Mouse (Mus musculus) heart, embryonic 12.5 days (tissue): ENCODE measurements at regions not wholly inside any gene's neighbourhood (a gene's known extent, or its start where the extent isn't known, plus 50 kb on each side); places are given as distances from the start of the nearest gene placed in this dataset.

Experiments used
- ATAC-seq: fragments of 200-750 bp; cut with Nextera tagmentation; 2 replicates; pipeline ENCODE4 v1.8.0; 2017; ENCODE audit warnings: moderate TSS enrichment, moderate library complexity; ENCODE audit not compliant: insufficient number of reproducible peaks, low FRiP score
- H3K27ac ChIP-seq: fragments of 300-500 bp; sonication (generic); 2 replicates; pipeline ENCODE4 v1.5.1; 2016; ENCODE audit warnings: mild to moderate bottlenecking, moderate library complexity; ENCODE audit not compliant: poor library complexity, severe bottlenecking
- H3K27me3 ChIP-seq: fragments of 300-500 bp; sonication (generic); replicated peaks from 2 replicates; pipeline ENCODE4 v1.6.1; 2016; ENCODE audit warnings: mild to moderate bottlenecking, moderate library complexity
- H3K36me3 ChIP-seq: fragments of 300-500 bp; sonication (generic); 2 replicates; pipeline ENCODE4 v1.6.1; 2016; ENCODE audit warnings: mild to moderate bottlenecking, moderate library complexity
- H3K4me1 ChIP-seq: fragments of 300-500 bp; sonication (generic); replicated peaks from 2 replicates; pipeline ENCODE4 v1.6.1; 2016; ENCODE audit warnings: mild to moderate bottlenecking
- H3K4me2 ChIP-seq: fragments of 300-500 bp; sonication (generic); 2 replicates; pipeline ENCODE4 v1.6.1; 2016; ENCODE audit warnings: mild to moderate bottlenecking, moderate library complexity
- H3K4me3 ChIP-seq: fragments of 300-500 bp; sonication (generic); 2 replicates; pipeline ENCODE4 v1.5.1; 2016; ENCODE audit warnings: mild to moderate bottlenecking
- H3K9ac ChIP-seq: fragments of 300-500 bp; sonication (generic); 2 replicates; pipeline ENCODE4 v1.6.1; 2016; ENCODE audit warnings: mild to moderate bottlenecking, moderate library complexity
- H3K9me3 ChIP-seq: fragments of 300-500 bp; sonication (generic); replicated peaks from 2 replicates; pipeline ENCODE4 v1.6.1; 2016; ENCODE audit warnings: mild to moderate bottlenecking, moderate library complexity
- WGBS: fragments of 180-500 bp; shearing (Covaris S2); methylation state at CpG from one replicate; pipeline ENCODE4 v1.1.7; 2016; 5-methylcytosine and 5-hydroxymethylcytosine counted together

DNA sequence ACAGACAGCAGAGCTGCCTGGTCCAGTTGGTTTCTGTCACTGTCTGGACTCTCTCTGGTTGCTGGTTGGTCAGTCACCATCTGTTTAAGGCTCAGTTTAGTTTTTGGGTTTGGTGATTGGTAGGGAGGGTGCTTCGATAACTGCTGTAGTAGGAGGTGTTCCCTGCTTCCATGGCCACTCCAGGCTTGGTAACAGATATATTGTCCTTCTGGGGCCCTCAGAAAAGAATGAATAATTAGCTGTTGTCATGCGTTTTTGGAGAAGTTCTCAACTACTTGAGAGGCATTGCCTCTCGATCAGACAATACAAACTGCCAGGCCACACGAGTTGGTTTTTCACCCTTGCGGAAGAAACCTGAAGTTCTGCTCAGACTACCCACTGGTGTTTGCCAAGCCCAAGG lies 451.7 kb downstream of the Sox2 start:
- Histone ChIP-seq H3K9me3 (no peaks in the 10 kb centered on the region), H3K36me3 (no peaks in the 10 kb centered on the region), H3K27me3 (peaks cover 22% of the 10 kb centered on the region), H3K4me1 (peaks cover 3% of the 10 kb centered on the region; the same call in 1 of the 2 replicates), H3K4me2 (no peak overlapping the region), H3K27ac (no peak overlapping the region), H3K9ac (no peak overlapping the region), H3K4me3 (no peak overlapping the region)
- ATAC-seq: no peak
- WGBS: 73% methylated on average over 5 of the region's 5 CpGs

DNA sequence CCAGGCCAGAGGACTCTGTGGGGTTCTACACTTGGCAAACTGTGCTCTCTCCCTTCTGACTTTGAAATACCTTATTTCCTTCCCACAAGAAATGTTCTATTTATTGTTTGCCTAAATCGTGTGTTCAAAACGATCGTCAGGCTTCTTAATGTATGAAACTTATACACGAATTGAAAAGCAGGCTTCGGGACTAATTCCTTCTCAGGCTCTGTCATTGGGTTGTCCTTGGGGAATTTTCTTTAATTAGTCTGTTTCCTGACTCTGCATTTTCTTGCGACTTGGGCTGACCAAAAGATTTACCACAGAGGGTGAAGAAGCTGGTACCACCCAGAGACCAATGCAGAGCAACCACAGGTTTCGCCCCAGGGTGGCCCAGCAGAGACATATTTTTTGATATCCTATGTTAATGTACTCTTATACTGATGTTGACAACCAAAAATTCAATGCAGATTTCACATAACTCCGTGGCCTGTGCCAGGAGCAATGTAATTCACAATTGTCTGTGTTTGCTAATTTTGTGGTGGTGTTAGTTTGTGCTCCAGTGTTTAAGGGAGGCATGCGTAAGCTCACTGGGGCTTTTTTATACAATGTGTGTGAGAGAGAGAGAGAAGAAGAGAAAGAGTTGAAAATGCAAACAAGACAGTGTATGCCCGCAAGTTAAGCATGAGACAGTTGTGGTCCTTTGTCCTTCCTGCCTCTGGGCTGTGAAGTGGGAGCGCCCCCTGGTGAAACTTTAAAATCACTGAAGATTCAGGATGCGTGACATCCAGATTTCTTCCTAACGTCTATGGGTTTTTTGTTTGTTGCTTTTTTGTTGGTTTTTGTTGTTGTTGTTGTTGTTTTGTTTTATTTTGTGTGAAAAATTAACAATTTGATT lies 452.7 kb downstream of the Sox2 start:
- ATAC-seq: no peak
- no peak overlapping the region for H3K9ac ChIP-seq
- H3K27me3 ChIP-seq: peaks cover 22% of the 10 kb centered on the region
- H3K4me1 ChIP-seq: peaks cover 3% of the 10 kb centered on the region; the same call in 1 of the 2 replicates
- no peaks in the 10 kb centered on the region for H3K36me3 ChIP-seq
- H3K4me3 ChIP-seq: no peak overlapping the region
- no peak overlapping the region for H3K4me2 ChIP-seq
- H3K9me3 ChIP-seq: no peaks in the 10 kb centered on the region
- H3K27ac ChIP-seq: no peak overlapping the region
- WGBS: 54% methylated on average over 13 of the region's 13 CpGs

DNA sequence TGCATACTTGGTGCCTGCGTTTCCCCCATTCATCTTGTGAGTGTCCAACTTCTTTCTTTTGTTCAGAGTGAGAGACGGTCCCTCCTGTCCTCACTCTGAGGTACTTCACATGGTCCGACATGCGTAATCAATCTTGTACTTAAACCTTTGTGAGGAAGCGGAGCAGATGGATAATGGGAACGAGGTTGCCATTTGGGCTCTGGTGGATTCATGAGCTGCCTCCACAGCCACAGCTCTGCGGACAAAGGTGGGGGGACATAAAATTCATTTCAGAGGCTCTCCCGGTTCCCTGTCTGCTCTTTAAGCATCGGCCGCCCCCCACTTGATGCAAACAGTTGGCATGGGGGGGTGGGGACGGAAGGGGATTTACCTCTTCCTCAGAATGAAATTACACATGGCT lies 454.7 kb downstream of the Sox2 start:
- no peak for ATAC-seq
- no peak overlapping the region for H3K4me2 ChIP-seq
- peaks cover 3% of the 10 kb centered on the region; the same call in 1 of the 2 replicates for H3K4me1 ChIP-seq

DNA sequence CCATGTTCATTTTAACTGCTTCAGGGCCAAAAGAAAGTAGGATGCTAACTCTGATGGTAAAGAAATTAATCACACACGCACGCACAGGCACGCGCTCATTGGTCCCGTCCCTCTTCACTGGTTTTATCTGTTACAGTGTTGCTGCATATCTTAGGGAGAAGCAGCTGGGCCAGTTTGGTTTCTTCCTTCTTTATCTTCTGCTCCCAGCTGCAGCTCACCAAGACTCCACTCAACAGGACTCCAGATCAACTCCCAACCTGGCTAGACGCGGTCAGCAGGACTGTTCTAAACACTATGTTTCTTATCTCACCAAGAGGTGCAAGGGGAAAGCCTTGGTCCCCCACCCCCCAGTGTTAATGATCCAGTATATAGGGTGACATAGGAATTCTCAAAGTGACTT lies 455.9 kb downstream of the Sox2 start:
- H3K4me2 ChIP-seq: no peak overlapping the region
- H3K9me3 ChIP-seq: no peaks in the 10 kb centered on the region
- H3K4me1 ChIP-seq: peaks cover 3% of the 10 kb centered on the region; the same call in 1 of the 2 replicates
- H3K9ac ChIP-seq: no peak overlapping the region
- ATAC-seq: no peak
- no peaks in the 10 kb centered on the region for H3K36me3 ChIP-seq
- no peak overlapping the region for H3K27ac ChIP-seq
- WGBS: 35% methylated on average over 7 of the region's 7 CpGs
- peaks cover 17% of the 10 kb centered on the region for H3K27me3 ChIP-seq
- no peak overlapping the region for H3K4me3 ChIP-seq

More for the DNA sequence above, 454.7 kb downstream of the Sox2 start:
- H3K9me3 ChIP-seq: no peaks in the 10 kb centered on the region
- H3K27ac ChIP-seq: no peak overlapping the region
- 78% methylated on average over 11 of the region's 11 CpGs for WGBS
- no peak overlapping the region for H3K9ac ChIP-seq
- peaks cover 14% of the 10 kb centered on the region for H3K27me3 ChIP-seq
- H3K4me3 ChIP-seq: no peak overlapping the region
- H3K36me3 ChIP-seq: no peaks in the 10 kb centered on the region

DNA sequence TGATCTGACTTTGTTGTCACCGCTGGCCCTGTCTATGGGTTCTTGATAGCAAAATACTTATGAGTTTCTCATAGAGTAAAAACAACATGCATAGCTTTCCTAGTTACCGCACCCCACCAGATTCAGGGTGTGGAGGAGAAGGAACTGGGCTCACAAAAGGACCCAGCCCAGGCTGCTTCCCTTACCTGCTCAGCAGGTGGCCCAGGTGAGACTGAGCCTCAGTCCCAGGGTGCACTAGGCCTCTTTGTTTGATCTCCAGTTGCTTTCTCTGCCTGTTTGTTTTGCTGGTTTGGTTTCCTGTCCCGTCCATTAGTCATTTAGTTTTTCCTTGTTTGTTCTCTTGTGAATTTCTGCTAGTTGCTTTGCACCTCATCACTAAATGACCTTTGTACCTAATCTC lies 483.3 kb downstream of the Sox2 start:
- Histone ChIP-seq H3K27ac (no peak overlapping the region), H3K4me1 (no peaks in the 10 kb centered on the region), H3K4me2 (no peak overlapping the region), H3K9me3 (no peaks in the 10 kb centered on the region), H3K4me3 (no peak overlapping the region), H3K9ac (no peak overlapping the region), H3K36me3 (no peaks in the 10 kb centered on the region), H3K27me3 (no peaks in the 10 kb centered on the region)
- 74% methylated on average over 3 of the region's 3 CpGs for WGBS
- ATAC-seq: no peak

DNA sequence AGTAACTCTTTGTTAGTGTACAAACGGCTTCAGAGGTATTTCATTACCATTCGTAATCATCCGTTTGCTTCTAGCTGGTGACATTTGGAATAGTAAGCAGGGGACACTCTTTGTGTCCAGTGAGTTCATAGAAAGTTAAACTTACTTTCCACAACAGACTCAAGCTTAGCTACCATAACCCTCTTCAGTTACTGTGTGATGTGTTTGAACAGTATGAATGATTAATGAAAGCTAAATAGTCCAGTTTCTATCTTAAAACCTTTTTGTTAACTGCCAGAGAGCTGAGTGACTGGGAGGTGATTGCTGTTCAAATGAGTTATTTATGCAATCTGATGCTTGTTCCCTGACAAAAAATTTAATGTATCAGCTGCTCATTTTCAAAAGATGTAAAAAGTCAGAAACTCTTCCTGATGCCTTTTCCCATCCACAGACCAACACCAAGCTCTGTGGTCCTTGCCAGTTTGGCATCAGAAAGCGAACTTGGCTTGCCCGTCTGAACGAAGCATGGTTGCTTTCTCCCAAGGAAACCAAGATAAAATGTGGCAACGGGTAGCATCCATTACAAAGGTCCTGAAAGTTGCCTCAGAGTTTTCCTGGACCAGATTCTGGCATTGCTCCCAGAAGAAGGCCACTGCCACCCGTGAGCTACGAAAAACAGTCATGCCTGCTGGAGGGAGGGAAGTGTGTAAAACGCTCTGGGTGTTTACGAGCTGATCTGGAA lies 491.5 kb downstream of the Sox2 start:
- Histone ChIP-seq H3K27me3 (no peaks in the 10 kb centered on the region), H3K36me3 (no peaks in the 10 kb centered on the region), H3K9ac (no peak overlapping the region), H3K9me3 (no peaks in the 10 kb centered on the region), H3K4me2 (no peak overlapping the region), H3K4me3 (no peak overlapping the region), H3K4me1 (peaks cover 5% of the 10 kb centered on the region; the same call in 1 of the 2 replicates), H3K27ac (no peak overlapping the region)
- 57% methylated on average over 11 of the region's 11 CpGs for WGBS
- no peak for ATAC-seq

DNA sequence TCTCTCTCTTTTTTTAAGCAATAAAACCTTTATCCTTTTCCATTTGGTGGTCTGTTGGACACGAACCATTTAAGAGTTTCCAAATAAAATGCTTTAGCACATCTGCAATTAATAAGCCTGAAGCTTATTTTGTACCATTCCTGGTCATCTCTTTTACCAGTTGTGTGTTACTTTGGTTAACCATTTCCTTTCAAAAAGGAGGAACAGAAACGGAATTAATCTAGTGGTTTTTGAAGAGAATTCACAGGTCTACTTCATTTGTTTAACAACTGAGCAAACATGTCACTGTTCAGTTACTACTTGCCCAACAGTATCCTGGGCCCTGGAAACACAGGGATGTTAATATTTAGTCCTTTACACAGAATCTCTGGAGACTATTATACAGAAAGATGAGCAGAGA lies 492.5 kb downstream of the Sox2 start:
- Histone ChIP-seq H3K27ac (no peak overlapping the region), H3K4me2 (no peak overlapping the region), H3K27me3 (no peaks in the 10 kb centered on the region), H3K36me3 (no peaks in the 10 kb centered on the region), H3K4me3 (no peak overlapping the region), H3K9ac (no peak overlapping the region), H3K4me1 (peaks cover 5% of the 10 kb centered on the region; the same call in 1 of the 2 replicates), H3K9me3 (no peaks in the 10 kb centered on the region)
- WGBS: 75% methylated on average over 2 of the region's 2 CpGs
- ATAC-seq: no peak

DNA sequence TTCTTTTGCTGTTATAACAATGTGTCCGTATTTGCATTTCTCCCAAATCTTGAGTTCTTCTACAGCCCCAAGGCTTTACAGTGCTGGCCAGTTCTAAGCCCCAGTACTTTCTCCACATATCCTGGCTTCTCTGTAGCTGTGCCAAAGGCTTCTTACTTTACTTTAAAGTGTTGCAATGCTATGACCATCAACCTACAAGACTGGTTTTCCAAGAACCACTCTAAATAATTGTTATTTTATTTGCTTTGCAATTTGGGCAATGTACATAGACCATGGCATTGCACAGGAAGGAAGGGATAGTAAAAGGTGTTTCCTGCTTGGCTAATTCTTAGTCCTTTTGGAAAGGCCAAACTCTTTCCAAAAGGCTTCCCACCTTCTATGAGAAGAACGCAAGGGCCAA lies 495.4 kb downstream of the Sox2 start:
- Histone ChIP-seq H3K27ac (no peak overlapping the region), H3K4me2 (no peak overlapping the region), H3K4me3 (no peak overlapping the region), H3K9ac (no peak overlapping the region), H3K9me3 (no peaks in the 10 kb centered on the region), H3K27me3 (no peaks in the 10 kb centered on the region), H3K36me3 (no peaks in the 10 kb centered on the region), H3K4me1 (peaks cover 5% of the 10 kb centered on the region; the same call in 1 of the 2 replicates)
- ATAC-seq: no peak
- 86% methylated on average over 2 of the region's 2 CpGs for WGBS

DNA sequence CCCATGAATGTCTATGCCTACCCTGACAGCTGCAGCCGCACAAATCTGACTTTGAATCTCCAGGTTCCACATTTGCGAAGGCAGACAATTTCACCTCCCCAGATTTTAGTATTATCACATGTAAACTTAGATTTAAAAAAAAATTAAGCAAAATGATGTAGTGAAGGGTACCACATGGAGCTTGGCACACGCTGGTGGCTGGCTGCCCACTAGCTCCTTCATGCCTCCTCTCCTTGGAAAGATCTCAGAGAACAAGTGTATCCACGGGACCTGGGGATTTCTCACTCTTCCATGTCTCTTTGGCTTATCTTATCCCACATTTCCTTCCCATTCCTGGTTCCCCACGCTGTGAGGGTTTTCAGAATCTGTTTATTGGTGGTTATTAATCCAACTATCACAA lies 496.5 kb downstream of the Sox2 start:
- 75% methylated on average over 5 of the region's 5 CpGs for WGBS
- Histone ChIP-seq H3K9ac (no peak overlapping the region), H3K9me3 (no peaks in the 10 kb centered on the region), H3K4me2 (no peak overlapping the region), H3K4me3 (no peak overlapping the region), H3K4me1 (peaks cover 5% of the 10 kb centered on the region; the same call in 1 of the 2 replicates), H3K36me3 (no peaks in the 10 kb centered on the region), H3K27me3 (no peaks in the 10 kb centered on the region), H3K27ac (no peak overlapping the region)
- no peak for ATAC-seq

DNA sequence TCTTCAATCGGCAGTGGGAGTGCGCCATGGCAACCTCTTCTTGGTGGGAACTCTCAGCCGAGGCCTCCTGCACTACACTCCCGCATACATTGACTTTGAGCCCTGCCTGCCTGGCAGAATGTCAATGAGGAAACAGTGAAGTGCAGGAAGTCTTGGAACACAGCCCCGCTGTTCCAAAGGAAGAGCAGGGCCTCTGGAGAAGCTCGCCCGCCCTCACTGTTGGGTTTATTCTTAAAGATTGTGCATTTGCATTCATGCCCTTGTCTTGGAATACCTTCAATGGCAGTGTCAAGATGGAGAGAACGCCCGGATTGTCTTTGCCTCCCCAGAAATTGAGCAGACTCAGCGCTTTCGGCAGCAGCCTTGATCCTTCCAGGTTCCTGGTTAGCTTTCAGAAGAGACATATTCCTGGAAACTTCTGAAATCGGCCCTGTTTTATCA lies 499.1 kb downstream of the Sox2 start:
- no peak overlapping the region for H3K4me3 ChIP-seq
- H3K9ac ChIP-seq: no peak overlapping the region
- H3K36me3 ChIP-seq: no peaks in the 10 kb centered on the region
- no peak overlapping the region for H3K4me2 ChIP-seq
- H3K27me3 ChIP-seq: no peaks in the 10 kb centered on the region
- 55% methylated on average over 12 of the region's 12 CpGs for WGBS
- peaks cover 5% of the 10 kb centered on the region; the same call in 1 of the 2 replicates for H3K4me1 ChIP-seq
- ATAC-seq: no peak
- peak overlapping the region; percentile 25; the same call in 1 of the 2 replicates for H3K27ac ChIP-seq
- no peaks in the 10 kb centered on the region for H3K9me3 ChIP-seq

DNA sequence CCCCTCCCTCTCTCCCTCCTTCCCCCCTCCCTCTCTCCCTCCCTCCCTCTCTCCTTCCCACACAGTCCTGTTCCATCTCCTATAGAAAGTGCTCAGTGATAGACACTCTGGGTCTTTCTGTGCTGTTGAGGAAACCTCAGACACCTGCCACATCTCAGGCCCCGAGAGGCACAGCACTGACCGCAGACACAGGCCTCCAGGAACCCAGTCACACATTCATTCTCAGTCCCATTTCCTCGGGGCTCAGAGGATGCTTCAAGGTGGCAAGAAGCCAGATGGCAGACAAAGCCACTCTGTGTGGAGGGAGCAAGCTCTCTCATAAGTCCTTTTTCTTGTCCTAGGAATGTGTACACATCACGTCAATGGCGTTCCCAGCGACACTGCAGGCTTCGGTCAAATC lies 502.0 kb downstream of the Sox2 start:
- Histone ChIP-seq H3K9me3 (no peaks in the 10 kb centered on the region), H3K4me1 (no peaks in the 10 kb centered on the region), H3K27ac (no peak overlapping the region), H3K36me3 (no peaks in the 10 kb centered on the region), H3K9ac (no peak overlapping the region), H3K4me2 (no peak overlapping the region), H3K4me3 (no peak overlapping the region), H3K27me3 (no peaks in the 10 kb centered on the region)
- 72% methylated on average over 7 of the region's 7 CpGs for WGBS
- 0 out of 2 replicates have a peak, but pooled peaks have one; percentile 15 for ATAC-seq
